Mouse (Mus musculus) lung, postnatal 0 days (tissue): ENCODE measurements around the gene Prkcq. TPM values are rescaled to one million over a fixed set of nuclear protein-coding genes. Genes with fewer than 3 reads are reported as not detected.
A peak's percentile ranks its signal among the peaks of the same experiment; 100 is the strongest.

Source experiments
- ATAC-seq: fragments of 200-750 bp; cut with Nextera tagmentation; 2 replicates; pipeline ENCODE4 v1.8.0; 2017; ENCODE audit warnings: moderate library complexity
- DNase-seq: peaks from one replicate; pipeline ENCODE4 v3.0.0-alpha.2; 2016; ENCODE audit warnings: low spot score
- H3K27ac ChIP-seq: fragments of 300-500 bp; sonication (generic); 2 replicates; pipeline ENCODE4 v1.5.1; 2014; ENCODE audit warnings: antibody characterized with exemption, mild to moderate bottlenecking, low read length, mixed read lengths
- H3K27me3 ChIP-seq: fragments of 300-500 bp; sonication (generic); replicated peaks from 2 replicates; pipeline ENCODE4 v1.6.1; 2014; ENCODE audit warnings: low read length, mixed read lengths; ENCODE audit not compliant: insufficient read depth
- H3K36me3 ChIP-seq: fragments of 300-500 bp; sonication (generic); 2 replicates; pipeline ENCODE4 v1.6.1; 2014; ENCODE audit warnings: low read length, mixed read lengths; ENCODE audit not compliant: insufficient read depth
- H3K4me1 ChIP-seq: fragments of 300-500 bp; sonication (generic); 2 replicates; pipeline ENCODE4 v1.6.1; 2014; ENCODE audit warnings: antibody characterized with exemption, low read depth, low read length, mixed read lengths; ENCODE audit not compliant: insufficient read depth
- H3K4me2 ChIP-seq: fragments of 300-500 bp; sonication (generic); replicated peaks from 2 replicates; pipeline ENCODE4 v1.6.1; 2014; ENCODE audit warnings: low read depth, mild to moderate bottlenecking, low read length, moderate library complexity, mixed read lengths
- H3K4me3 ChIP-seq: fragments of 300-500 bp; sonication (generic); 2 replicates; pipeline ENCODE4 v1.5.1; 2014; ENCODE audit warnings: low read depth, low read length
- H3K9ac ChIP-seq: fragments of 300-500 bp; sonication (generic); replicated peaks from 2 replicates; pipeline ENCODE4 v1.6.1; 2014; ENCODE audit warnings: low read depth, mild to moderate bottlenecking
- H3K9me3 ChIP-seq: fragments of 300-500 bp; sonication (generic); 2 replicates; pipeline ENCODE4 v1.6.1; 2016; ENCODE audit warnings: low read length, mixed read lengths
- CTCF ChIP-seq: IDR thresholded peaks from 2 replicates; pipeline ENCODE4 v1.5.1; 2016; ENCODE audit warnings: antibody characterized with exemption, mild to moderate bottlenecking
- EP300 ChIP-seq: IDR thresholded peaks from 2 replicates; pipeline ENCODE4 v1.6.1; 2016; ENCODE audit warnings: antibody characterized with exemption, mild to moderate bottlenecking, control low read depth
- WGBS: fragments of 180-500 bp; shearing (Covaris S2); extraction: QIAGEN DNeasy Blood & Tissue Kit; methylation state at CpG from one replicate; pipeline ENCODE4 v1.1.7; 2014; 5-methylcytosine and 5-hydroxymethylcytosine counted together
- polyA plus RNA-seq: library from polyadenylated mRNA; unstranded; fragments of >200 nt; fragmentation: Nextera tagmentation; extraction: Ambion mirVana; gene quantifications from 2 replicates; pipeline ENCODE4 v1.2.1, GENCODE M21; 2015

The Prkcq gene
- polyA plus RNA-seq, 1 experiment from 2014 or later, result 2.2 TPM

GRCm38 (mm10) chr2:11164170-11164569, 7.7 kb upstream of the Prkcq start:
- Histone ChIP-seq H3K9me3 (no peaks in the 10 kb centered on the region), H3K36me3 (no peaks in the 10 kb centered on the region), H3K4me2 (no peak overlapping the region), H3K4me3 (no peak overlapping the region), H3K9ac (no peak overlapping the region), H3K4me1 (no peaks in the 10 kb centered on the region), H3K27me3 (no peaks in the 10 kb centered on the region), H3K27ac (no peak overlapping the region)
- WGBS, result 90% methylated on average over 3 of the region's 3 CpGs
- ATAC-seq, result no peak
- TF ChIP-seq EP300 (no peak), CTCF (no peak)
- DNase-seq, result no peak

GRCm38 (mm10) chr2:11169721-11170335, 2.1 kb upstream of the Prkcq start:
- ATAC-seq (no peak), DNase-seq (no peak)
- TF ChIP-seq CTCF (0 out of 2 replicates have a peak, but pooled peaks have one; percentile 12), EP300 (no peak)
- H3K4me1 ChIP-seq, result no peaks in the 10 kb centered on the region
- H3K4me3 ChIP-seq, result no peak overlapping the region
- WGBS, result 58% methylated on average over 6 of the region's 6 CpGs
- H3K27ac ChIP-seq, result no peak overlapping the region
- no peak overlapping the region for H3K9ac ChIP-seq
- H3K36me3 ChIP-seq, result no peaks in the 10 kb centered on the region
- H3K4me2 ChIP-seq, result no peak overlapping the region
- no peaks in the 10 kb centered on the region for H3K27me3 ChIP-seq
- H3K9me3 ChIP-seq, result no peaks in the 10 kb centered on the region

DNA sequence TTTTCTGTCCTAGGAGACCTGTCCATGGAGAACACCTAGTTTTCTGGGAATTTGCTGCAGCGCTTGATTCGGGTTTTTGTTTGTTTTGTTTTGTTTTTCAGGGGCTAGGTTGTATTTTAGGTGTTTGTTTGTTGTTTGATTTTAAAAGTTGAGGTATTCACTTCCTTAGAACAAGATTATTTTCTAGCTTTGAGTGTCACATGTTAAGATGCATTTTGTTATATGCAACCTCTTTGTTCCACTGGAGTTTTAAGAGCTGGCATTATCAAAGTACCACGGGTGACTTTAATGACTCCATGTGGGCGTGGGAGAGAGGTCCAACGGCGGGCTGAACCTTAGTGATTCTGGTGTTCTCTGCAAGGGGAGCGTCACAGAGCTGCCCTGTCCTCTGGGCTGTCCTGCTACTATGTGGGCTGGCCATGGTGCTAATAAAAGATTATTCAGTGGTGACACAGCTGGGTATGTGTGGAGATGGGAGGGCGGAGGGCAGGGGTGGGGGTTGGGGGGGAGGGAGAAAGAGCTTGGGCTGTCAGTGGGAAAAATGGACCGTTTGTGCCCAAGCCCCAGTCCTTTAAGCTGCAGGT, 1.0 kb downstream of the Prkcq start:
- TF ChIP-seq EP300 (no peak), CTCF (no peak)
- ATAC-seq (no peak), DNase-seq (no peak)
- no peaks in the 10 kb centered on the region for H3K9me3 ChIP-seq
- H3K4me3 ChIP-seq, result no peak overlapping the region
- H3K27ac ChIP-seq, result no peak overlapping the region
- H3K27me3 ChIP-seq, result no peaks in the 10 kb centered on the region
- no peaks in the 10 kb centered on the region for H3K36me3 ChIP-seq
- H3K9ac ChIP-seq, result no peak overlapping the region
- WGBS, result 16% methylated on average over 9 of the region's 9 CpGs
- peak overlapping the region; percentile 74; the same call in 1 of the 2 replicates for H3K4me2 ChIP-seq
- H3K4me1 ChIP-seq, result no peaks in the 10 kb centered on the region

DNA sequence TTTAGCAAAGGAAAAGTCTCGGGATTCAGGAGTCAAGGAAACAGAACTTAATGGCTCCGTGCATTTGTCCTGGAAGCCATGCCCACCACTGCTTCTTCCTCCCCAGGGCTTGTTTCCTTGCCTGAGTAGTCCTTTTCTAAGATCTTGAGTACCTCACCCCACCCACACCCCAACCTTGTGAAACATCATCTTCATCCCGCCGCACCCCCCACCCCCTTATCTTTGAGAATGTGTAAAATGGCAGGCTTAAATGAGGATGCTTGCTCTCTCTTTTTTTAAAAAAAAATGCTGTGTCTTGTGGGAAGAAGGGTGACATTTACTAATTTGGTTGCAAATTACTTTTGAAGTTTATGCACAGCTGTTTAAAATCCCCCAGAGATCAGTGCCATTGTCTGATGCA, 1.6 kb downstream of the Prkcq start:
- 36% methylated on average over 4 of the region's 4 CpGs for WGBS

GRCm38 (mm10) chr2:11174101-11174500, 2.2 kb downstream of the Prkcq start:
- 73% methylated on average over 4 of the region's 4 CpGs for WGBS
- no peaks in the 10 kb centered on the region for H3K4me1 ChIP-seq
- H3K9ac ChIP-seq, result no peak overlapping the region
- no peaks in the 10 kb centered on the region for H3K27me3 ChIP-seq
- DNase-seq, result no peak
- no peak overlapping the region for H3K4me3 ChIP-seq
- ATAC-seq, result no peak
- TF ChIP-seq EP300 (no peak), CTCF (no peak)
- no peaks in the 10 kb centered on the region for H3K36me3 ChIP-seq
- H3K9me3 ChIP-seq, result no peaks in the 10 kb centered on the region
- H3K4me2 ChIP-seq, result no peak overlapping the region
- no peak overlapping the region for H3K27ac ChIP-seq

More for the DNA sequence above, 1.6 kb downstream of the Prkcq start:
- no peak for DNase-seq
- H3K9ac ChIP-seq, result no peak overlapping the region
- TF ChIP-seq EP300, result no peak
- TF ChIP-seq CTCF, result no peak
- no peak for ATAC-seq
- H3K27me3 ChIP-seq, result no peaks in the 10 kb centered on the region
- H3K27ac ChIP-seq, result no peak overlapping the region
- no peaks in the 10 kb centered on the region for H3K4me1 ChIP-seq
- no peaks in the 10 kb centered on the region for H3K36me3 ChIP-seq
- no peaks in the 10 kb centered on the region for H3K9me3 ChIP-seq
- no peak overlapping the region for H3K4me2 ChIP-seq
- no peak overlapping the region for H3K4me3 ChIP-seq

DNA sequence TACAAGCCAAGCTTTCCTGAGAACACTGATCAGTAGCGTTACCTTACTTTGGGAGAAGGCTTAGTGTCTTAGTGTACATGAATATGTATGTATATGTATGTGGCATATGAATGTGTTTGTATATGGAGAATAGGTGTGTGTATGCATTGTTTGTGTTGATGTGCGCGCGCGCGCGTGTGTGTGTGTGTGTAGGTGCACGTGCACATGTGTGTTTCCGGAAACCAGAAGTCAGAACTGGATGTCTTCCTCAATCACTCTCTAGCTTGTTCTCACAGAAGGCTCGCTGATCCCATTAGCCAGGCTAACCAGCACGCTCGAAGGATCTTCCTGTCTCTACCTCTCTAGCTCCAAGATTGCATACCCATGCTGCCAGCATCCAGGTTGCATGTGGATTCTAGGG, 6.0 kb downstream of the Prkcq start:
- TF ChIP-seq CTCF (no peak), EP300 (no peak)
- no peaks in the 10 kb centered on the region for H3K36me3 ChIP-seq
- no peak overlapping the region for H3K4me2 ChIP-seq
- no peaks in the 10 kb centered on the region for H3K4me1 ChIP-seq
- 89% methylated on average over 12 of the region's 12 CpGs for WGBS
- H3K4me3 ChIP-seq, result no peak overlapping the region
- DNase-seq (no peak), ATAC-seq (no peak)
- no peaks in the 10 kb centered on the region for H3K27me3 ChIP-seq
- H3K9ac ChIP-seq, result no peak overlapping the region
- no peaks in the 10 kb centered on the region for H3K9me3 ChIP-seq
- H3K27ac ChIP-seq, result no peak overlapping the region
